Mouse (Mus musculus) gastrocnemius, adult 2 months (tissue): ENCODE results near the gene Troap. TPM values are rescaled to one million over a fixed set of nuclear protein-coding genes. Genes with fewer than 3 reads are reported as not detected.
"Not testable (repeated sequence)": the region's sequence is repeated elsewhere in the genome, so short reads cannot be mapped to it uniquely, and the experiment has no call there.

Source experiments
- DNase-seq: peaks from one replicate; pipeline ENCODE4 v3.0.0; 2022
- H3K27ac ChIP-seq: fragments of 200-600 bp; 2 replicates; pipeline ENCODE4 v1.8.1; 2022; ENCODE audit warnings: mild to moderate bottlenecking
- H3K4me3 ChIP-seq: fragments of 200-600 bp; 2 replicates; pipeline ENCODE4 v1.8.1; 2022; ENCODE audit warnings: mild to moderate bottlenecking, moderate library complexity
- CTCF ChIP-seq: fragments of 200-600 bp; IDR thresholded peaks from 2 replicates; pipeline ENCODE4 v1.8.1; 2022; ENCODE audit warnings: antibody characterized with exemption, mild to moderate bottlenecking, moderate library complexity
- intact Hi-C: fragments of 180-260 bp; cut with DNase I; formaldehyde crosslinking; loops from one replicate; pipeline ENCODE4 v1.15.1; 2025
- total RNA-seq, 2 experiments: library from RNA; stranded (reverse); gene quantifications; 2 replicates each; pipeline ENCODE4 v1.2.3; 2021

Troap gene
- total RNA-seq, 2 experiments from 2014 or later, result not detected

DNA sequence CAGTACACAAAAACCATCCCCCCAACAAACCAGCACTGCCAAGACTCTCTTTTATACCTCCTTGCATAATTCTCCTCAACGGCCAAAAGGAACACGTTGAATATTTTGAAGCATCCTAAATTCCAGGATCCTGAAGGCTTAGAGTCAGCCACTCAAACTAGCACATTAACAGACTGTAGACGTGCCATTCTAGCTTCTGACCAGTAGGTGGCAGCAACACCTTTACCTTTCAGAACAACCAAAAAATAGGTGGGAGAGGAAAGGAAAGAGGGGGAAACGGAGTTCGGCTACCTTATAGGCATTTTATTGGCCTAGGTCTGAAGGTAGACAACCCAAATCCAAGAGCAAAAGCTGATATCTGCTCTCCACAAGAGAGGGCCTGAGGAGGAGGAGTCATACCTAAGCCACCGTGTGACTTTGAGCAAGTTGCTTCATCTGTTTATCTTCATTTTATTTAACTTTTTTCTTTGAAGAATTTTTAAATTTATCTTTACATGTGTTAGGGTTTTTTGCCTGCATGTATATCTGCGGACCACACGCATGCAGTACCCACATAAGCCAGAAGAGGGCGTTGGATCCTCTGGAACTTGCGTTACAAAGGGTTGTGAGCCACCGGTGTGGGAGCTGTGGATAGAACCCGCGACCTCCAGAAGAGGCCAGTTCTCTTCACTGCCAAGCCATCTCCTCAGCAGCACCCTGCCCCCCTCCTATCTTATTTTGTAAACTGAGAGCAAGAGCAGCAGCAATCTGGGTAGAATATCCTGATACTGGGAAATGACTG lies 24.7 kb upstream of the Troap start:
- peak; percentile 42 for DNase-seq
- Histone ChIP-seq H3K4me3 (no peak overlapping the region), H3K27ac (no peak overlapping the region)
- peak; percentile 65 for TF ChIP-seq CTCF
- intact Hi-C loops, result loop anchor here (5.0 to 10.0 kb wide), 2 partner anchors 38 to 155 kb away; partner anchors contain the start of gene C1ql4

DNA sequence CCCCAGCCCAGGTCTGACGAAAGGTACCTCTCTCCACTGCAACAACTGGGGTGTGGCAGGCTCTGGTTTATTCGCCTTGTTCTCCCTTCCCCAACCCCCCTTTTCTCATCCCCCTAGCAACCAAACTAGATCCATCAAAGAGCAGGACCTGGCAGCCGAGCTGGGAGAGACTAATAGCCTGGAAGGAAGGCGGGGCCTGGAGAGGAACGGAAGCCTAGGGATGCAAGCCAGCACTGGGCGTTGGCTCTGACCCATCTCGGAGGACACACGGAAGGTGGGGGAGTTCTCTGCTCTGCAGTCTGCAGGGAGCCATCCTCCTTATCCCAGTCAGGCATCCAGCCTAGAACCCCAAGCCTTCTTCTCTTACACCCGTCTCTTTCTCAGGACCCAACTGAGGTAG lies 21.0 kb upstream of the Troap start:
- DNase-seq, result peak; percentile 51
- no peak overlapping the region for H3K4me3 ChIP-seq
- H3K27ac ChIP-seq, result no peak overlapping the region
- intact Hi-C loops, result loop anchor here (5.0 to 10.0 kb wide), 2 partner anchors 34 to 151 kb away; partner anchors contain the start of gene C1ql4
- no peak for TF ChIP-seq CTCF

GRCm38 (mm10) chr15:99055040-99055439 lies 19.3 kb upstream of the Troap start, which contains the start of gene Prph:
Prph (plus strand) TSS chr15:99055174.
- DNase-seq, result peak; percentile 42
- Histone ChIP-seq H3K4me3 (peak within 1 kb of the TSS; percentile 69), H3K27ac (no peak within 1 kb of the TSS)
- no peak for TF ChIP-seq CTCF
- intact Hi-C loops, result loop anchor here (10.0 kb wide), 1 partner anchor 150 kb away; no protein-coding TSS in a partner anchor

GRCm38 (mm10) chr15:99055511-99055961 lies 18.8 kb upstream of the Troap start:
- Histone ChIP-seq H3K4me3 (peak overlapping the region; percentile 69), H3K27ac (no peak overlapping the region)
- TF ChIP-seq CTCF, result no peak
- intact Hi-C loops, result loop anchor here (10.0 kb wide), 1 partner anchor 149 kb away; no protein-coding TSS in a partner anchor
- peak; percentile 52 for DNase-seq

DNA sequence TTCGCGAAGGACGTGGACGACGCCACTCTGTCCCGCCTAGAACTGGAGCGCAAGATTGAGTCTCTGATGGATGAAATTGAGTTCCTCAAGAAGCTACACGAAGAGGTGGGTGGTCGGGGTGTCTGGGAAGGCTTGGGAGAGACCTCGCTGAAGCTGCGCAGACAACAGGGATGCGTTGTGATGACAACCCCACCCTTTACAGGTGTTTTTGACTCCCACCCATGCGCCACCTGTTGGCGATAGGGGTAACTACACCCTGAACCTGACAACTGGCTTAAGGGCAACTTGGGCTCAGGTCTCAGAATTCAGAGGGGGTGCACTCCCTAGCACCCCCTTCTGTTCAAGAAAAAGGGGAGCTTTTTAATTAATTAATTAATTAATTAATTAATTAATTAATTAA lies 18.0 kb upstream of the Troap start:
- TF ChIP-seq CTCF, result peak; percentile 73
- Histone ChIP-seq H3K27ac (no peak overlapping the region), H3K4me3 (no peak overlapping the region)
- intact Hi-C loops, result loop anchor here (10.0 kb wide), 1 partner anchor 148 kb away; no protein-coding TSS in a partner anchor
- peak; percentile 42 for DNase-seq

DNA sequence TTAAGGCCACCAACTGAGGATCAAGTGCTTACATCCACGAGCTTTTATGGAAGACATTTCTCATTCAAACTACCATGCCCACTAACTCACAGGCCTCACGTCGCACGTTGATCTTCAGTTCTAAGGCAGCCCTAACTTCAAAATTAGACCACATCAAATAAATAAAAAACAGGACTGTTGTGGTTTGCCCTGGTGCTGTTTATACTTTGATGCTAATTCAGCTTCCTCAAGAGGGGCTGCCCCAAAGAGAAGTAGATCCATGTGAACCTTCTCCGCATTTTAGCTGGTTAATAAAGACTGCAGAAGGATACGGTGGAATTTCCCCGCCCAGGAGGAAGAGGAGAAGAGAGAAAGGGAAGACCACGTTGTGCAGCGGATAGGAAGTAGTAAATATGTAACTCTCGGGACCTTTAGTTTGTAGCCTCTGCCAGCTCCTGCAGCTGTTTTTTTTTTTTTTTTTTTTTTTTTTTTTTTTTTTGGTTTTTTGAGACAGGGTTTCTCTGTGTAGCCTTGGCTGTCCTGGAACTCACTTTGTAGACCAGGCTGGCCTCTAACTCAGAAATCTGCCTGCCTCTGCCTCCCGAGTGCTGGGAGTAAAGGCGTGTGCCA lies 8.7 kb upstream of the Troap start:
- no peak overlapping the region for H3K4me3 ChIP-seq
- TF ChIP-seq CTCF, result no peak
- intact Hi-C loops, result no loop called here
- no peak overlapping the region for H3K27ac ChIP-seq
- DNase-seq, result no peak

GRCm38 (mm10) chr15:99071988-99072387 lies 2.4 kb upstream of the Troap start:
- DNase-seq, result no peak
- peak; percentile 15; the same call in 1 of the 2 replicates for TF ChIP-seq CTCF
- H3K27ac ChIP-seq, result no peak overlapping the region
- no peak overlapping the region for H3K4me3 ChIP-seq
- intact Hi-C loops, result no loop called here

- intact Hi-C loops, result no loop called here
- TF ChIP-seq CTCF, result no peak
- peak overlapping the region; percentile 98 for H3K27ac ChIP-seq
- peak overlapping the region; percentile 89 for H3K4me3 ChIP-seq
- DNase-seq, result peak; percentile 97
These were observed 392 bp downstream of the Troap start for GRCm38 (mm10) chr15:99074600-99075333.

DNA sequence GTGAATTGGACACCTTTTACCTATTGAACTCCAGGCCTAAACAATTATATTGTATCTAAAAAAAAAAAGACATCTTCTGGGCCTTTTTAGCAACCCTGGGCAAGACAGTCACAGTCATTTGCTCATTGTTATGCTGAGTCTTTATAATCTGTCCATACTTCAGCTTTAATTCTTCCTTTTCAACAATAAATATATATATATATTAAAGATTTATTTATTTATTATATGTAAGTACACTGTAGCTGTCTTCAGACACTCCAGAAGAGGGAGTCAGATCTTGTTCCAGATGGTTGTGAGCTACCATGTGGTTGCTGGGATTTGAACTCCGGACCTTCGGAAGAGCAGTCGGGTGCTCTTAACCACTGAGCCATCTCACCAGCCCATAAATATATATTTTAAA lies 1.6 kb downstream of the Troap start:
- intact Hi-C loops, H3K4me3 ChIP-seq, DNase-seq, H3K27ac ChIP-seq: not testable (repeated sequence)

DNA sequence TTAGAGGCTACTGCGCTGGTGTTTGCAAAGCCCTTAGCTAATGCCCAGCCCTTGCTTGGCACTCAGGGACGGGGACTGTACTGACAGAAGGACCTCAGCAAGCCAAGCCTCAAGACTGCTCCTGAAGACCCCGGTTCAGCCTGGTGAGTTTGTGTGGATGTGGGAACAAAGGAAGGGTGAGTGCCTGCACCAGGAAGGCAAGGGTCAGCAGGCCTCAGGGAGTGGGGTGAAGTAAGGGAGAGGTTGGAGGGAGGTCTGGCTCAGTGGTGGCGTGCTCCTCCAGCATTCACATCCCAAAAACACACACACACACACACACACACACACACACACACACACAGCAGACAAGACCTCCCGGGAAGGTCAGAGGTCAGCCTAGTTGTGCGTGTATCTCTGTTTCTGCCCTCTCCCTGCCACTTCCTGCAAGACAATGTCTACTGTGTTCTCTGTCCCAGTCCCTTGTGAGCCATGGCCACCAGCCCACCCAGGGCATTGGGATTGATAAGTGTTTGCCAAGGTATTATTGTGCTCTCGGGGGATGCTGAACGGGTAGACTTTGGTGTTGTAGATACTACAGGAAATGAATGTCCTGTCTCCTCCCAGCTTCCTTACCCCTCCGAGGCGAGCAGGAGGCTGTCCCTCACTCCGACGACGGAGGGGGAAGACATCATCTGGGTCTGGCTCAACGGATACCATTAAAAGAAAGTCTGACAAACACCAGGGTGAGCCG lies 4.0 kb downstream of the Troap start:
- H3K4me3 ChIP-seq, result no peak overlapping the region
- no peak for TF ChIP-seq CTCF
- intact Hi-C loops, result no loop called here
- DNase-seq, result no peak
- no peak overlapping the region for H3K27ac ChIP-seq

DNA sequence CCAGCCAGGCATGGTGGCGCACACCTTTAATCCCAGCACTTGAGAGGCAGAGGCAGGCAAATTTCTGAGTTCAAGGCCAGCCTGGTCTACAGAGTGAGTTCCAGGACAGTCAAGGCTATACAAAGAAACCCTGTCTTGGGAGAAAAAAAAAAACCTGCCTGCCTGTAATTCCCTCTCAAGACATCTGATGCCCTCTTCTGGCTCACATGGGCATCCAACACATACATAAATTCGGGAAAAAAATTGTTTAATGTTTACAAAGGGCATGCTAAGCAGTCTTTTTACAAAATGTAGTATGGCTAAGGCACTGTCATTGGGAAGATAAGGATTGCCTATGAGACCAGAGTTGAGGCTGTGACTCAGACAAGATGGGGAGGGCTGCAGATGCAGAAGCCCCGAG lies 5.4 kb downstream of the Troap start:
- Histone ChIP-seq H3K4me3 (no peak overlapping the region), H3K27ac (no peak overlapping the region)
- no peak for DNase-seq
- intact Hi-C loops, result no loop called here
- TF ChIP-seq CTCF, result no peak

DNA sequence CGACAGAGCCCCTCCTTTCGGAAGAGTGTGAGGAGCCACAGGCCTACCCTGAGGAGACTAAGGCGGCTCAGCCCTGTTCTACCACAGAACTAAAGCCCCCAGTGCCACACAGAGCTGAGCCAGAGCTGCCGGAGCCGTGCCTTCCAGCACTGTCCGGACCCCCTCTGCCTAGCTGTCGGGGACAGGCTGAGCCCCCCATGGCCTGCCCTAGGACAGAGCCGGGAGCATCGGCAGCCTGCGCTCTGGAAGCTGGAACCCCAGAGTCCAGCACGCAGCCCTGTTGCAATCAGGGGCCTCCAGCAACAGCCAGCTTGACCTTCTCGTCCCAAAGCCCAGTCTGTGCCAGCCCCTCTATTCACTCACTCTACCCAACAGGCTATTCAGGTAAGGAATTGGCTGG lies 7.9 kb downstream of the Troap start:
- no peak for TF ChIP-seq CTCF

More for the DNA sequence above, 7.9 kb downstream of the Troap start:
- no peak overlapping the region for H3K27ac ChIP-seq
- DNase-seq, result no peak
- no peak overlapping the region for H3K4me3 ChIP-seq
- intact Hi-C loops, result no loop called here
